Mouse (Mus musculus): Measurements from ENCODE around the gene Dhrs7b.

GRCm38 (mm10) chr11:60826700-60827099 lies 3.7 kb upstream of the Dhrs7b start:
- TF ChIP-seq POLR2A (IDR thresholded peaks at IDR 0.05; ENCODE audit: low read depth, low read length) = no peak
- no peak for TF ChIP-seq CTCF (IDR thresholded peaks at IDR 0.05; ENCODE audit: extremely low read depth, insufficient read depth, insufficient read length, insufficient replicate concordance)
